Mouse (Mus musculus) cerebellum, postnatal 36 days (tissue): ENCODE data around the gene Gm10037.
A peak's percentile ranks its signal among the peaks of the same experiment; 100 is the strongest.
"Not testable (repeated sequence)": the region's sequence is repeated elsewhere in the genome, so short reads cannot be mapped to it uniquely, and the experiment has no call there.

Experiments used
- DNase-seq, 2 experiments: peaks; one replicate each; pipeline ENCODE4 v3.0.0; 2021 to 2022; ENCODE audit warnings: mixed read lengths in 2 of 2

Gene Gm10037

GRCm38 (mm10) chr13:67830911-67831336, at the start of gene Gm10037:
Gene Gm10037 (plus strand): TSS chr13:67831106.
- DNase-seq, result peak; percentile 52 to 69

- no peak for DNase-seq
Measured at GRCm38 (mm10) chr13:67791921-67792455, 38.9 kb upstream of the Gm10037 start.

GRCm38 (mm10) chr13:67798618-67799017, 32.3 kb upstream of the Gm10037 start:
- DNase-seq, result no peak

GRCm38 (mm10) chr13:67799151-67799550, 31.8 kb upstream of the Gm10037 start:
- not testable (repeated sequence) for DNase-seq

GRCm38 (mm10) chr13:67811651-67812210, 19.2 kb upstream of the Gm10037 start:
- no peak for DNase-seq

- peak in 1 of 2 experiments; percentile 9 for DNase-seq
Measured at GRCm38 (mm10) chr13:67812961-67813709, 17.8 kb upstream of the Gm10037 start.

GRCm38 (mm10) chr13:67813710-67814660, 16.9 kb upstream of the Gm10037 start, which contains the start of gene Zfp273:
Gene Zfp273 (plus strand): TSS chr13:67813740.
- peak; percentile 70 to 78 for DNase-seq

GRCm38 (mm10) chr13:67818636-67819035, 12.3 kb upstream of the Gm10037 start:
- no peak for DNase-seq

GRCm38 (mm10) chr13:67833137-67833536, 2.2 kb downstream of the Gm10037 start:
- not testable (repeated sequence) for DNase-seq

- no peak for DNase-seq
Measured at GRCm38 (mm10) chr13:67843775-67844118, 12.8 kb downstream of the Gm10037 start.

GRCm38 (mm10) chr13:67844119-67844852, 13.4 kb downstream of the Gm10037 start:
- peak; percentile 32 to 67 for DNase-seq

GRCm38 (mm10) chr13:67844853-67845194, 13.9 kb downstream of the Gm10037 start:
- DNase-seq, result peak in 1 of 2 experiments; percentile 17

GRCm38 (mm10) chr13:67850361-67850760, 19.5 kb downstream of the Gm10037 start:
- no peak for DNase-seq

GRCm38 (mm10) chr13:67853130-67853529, 22.2 kb downstream of the Gm10037 start:
- DNase-seq, result no peak

GRCm38 (mm10) chr13:67853983-67854382, 23.1 kb downstream of the Gm10037 start:
- no peak for DNase-seq

GRCm38 (mm10) chr13:67857317-67857716, 26.4 kb downstream of the Gm10037 start:
- DNase-seq, result no peak

GRCm38 (mm10) chr13:67862508-67862907, 31.6 kb downstream of the Gm10037 start:
- no peak for DNase-seq

GRCm38 (mm10) chr13:67863026-67863425, 32.1 kb downstream of the Gm10037 start, which contains the start of gene BC048507:
Gene BC048507 (plus strand): TSS chr13:67863326.
- DNase-seq, result no peak

- DNase-seq, result no peak
Measured at GRCm38 (mm10) chr13:67864764-67865350, 34.0 kb downstream of the Gm10037 start.

- DNase-seq, result no peak
Measured at GRCm38 (mm10) chr13:67867899-67868298, 37.0 kb downstream of the Gm10037 start.

GRCm38 (mm10) chr13:67876049-67876698, 45.3 kb downstream of the Gm10037 start:
- not testable (repeated sequence) for DNase-seq
